Comparison of ENCODE assay signal across 13 mouse cellular contexts in genomic region chr10:127323131-127323855, GRCm38 (mm10). TPM values are rescaled to one million over a fixed set of nuclear protein-coding genes. Genes with fewer than 3 reads are reported as not detected.
A peak's percentile ranks its signal among the peaks of the same experiment; 100 is the strongest.
DNase-seq lines count a peak whose midpoint lies in the region; ATAC-seq and TF ChIP-seq lines count a peak whose summit lies in the region.
"Had no signal": no experiment of that assay in that cellular context is flagged by ENCODE, and none has a peak within 500 bp of the region (broad histone marks: within the 10 kb centered on the region; RNA-seq: fewer than 3 reads in every experiment).

No protein-coding gene starts in this region.

- H3K27ac ChIP-seq in liver, embryonic 14.5 days, result no peak overlapping the region
- H3K27ac ChIP-seq in hindbrain, embryonic 14.5 days, result no peak overlapping the region
- no peak overlapping the region for H3K27ac ChIP-seq in kidney, embryonic 14.5 days (ENCODE audit: low read depth, low read length)
- H3K27ac ChIP-seq: forebrain, embryonic 10.5 days; layer of hippocampus, adult 2 months had no signal

- no peaks in the 10 kb centered on the region for H3K36me3 ChIP-seq in liver, embryonic 14.5 days (replicated peaks; ENCODE audit: control insufficient read depth, insufficient read depth, low read depth)
- H3K36me3 ChIP-seq in hindbrain, embryonic 14.5 days (replicated peaks; ENCODE audit: control insufficient read depth, insufficient read depth), result no peaks in the 10 kb centered on the region
- no peaks in the 10 kb centered on the region for H3K36me3 ChIP-seq in kidney, embryonic 14.5 days (ENCODE audit: control insufficient read depth, insufficient read depth, low read length)
- H3K36me3 ChIP-seq: forebrain, embryonic 10.5 days; hindbrain, embryonic 10.5 days had no signal

- TF ChIP-seq CTCF in liver, embryonic 14.5 days (IDR thresholded peaks at IDR 0.05; ENCODE audit: low read depth), result no peak

- no peak overlapping the region for H3K9ac ChIP-seq in liver, embryonic 14.5 days (replicated peaks)
- no peak overlapping the region for H3K9ac ChIP-seq in hindbrain, embryonic 14.5 days
- H3K9ac ChIP-seq in kidney, embryonic 14.5 days (ENCODE audit: low read depth, low read length), result no peak overlapping the region

- no peak for ATAC-seq in liver, embryonic 14.5 days (ENCODE audit: insufficient read depth)
- ATAC-seq in neutrophil, adult 5-6 weeks (ENCODE audit: extremely low read depth, insufficient number of reproducible peaks, low FRiP score, poor library complexity, severe bottlenecking), result peak; percentile 67
- ATAC-seq in hindbrain, embryonic 14.5 days (ENCODE audit: low FRiP score), result no peak
- no peak for ATAC-seq in kidney, embryonic 14.5 days (ENCODE audit: low FRiP score, low TSS enrichment)

- peaks cover 11% of the 10 kb centered on the region; the same call in 1 of the 2 replicates for H3K27me3 ChIP-seq in liver, embryonic 14.5 days (ENCODE audit: control insufficient read depth, insufficient read depth, low read length)
- peaks cover 60% of the 10 kb centered on the region for H3K27me3 ChIP-seq in hindbrain, embryonic 14.5 days (ENCODE audit: control insufficient read depth, insufficient read depth, low read length)
- H3K27me3 ChIP-seq in kidney, embryonic 14.5 days (ENCODE audit: control insufficient read depth, insufficient read depth, low read length), result peaks cover 31% of the 10 kb centered on the region

- peak overlapping the region; percentile 44 for H3K4me2 ChIP-seq in liver, embryonic 14.5 days (ENCODE audit: low read depth)
- H3K4me2 ChIP-seq in hindbrain, embryonic 14.5 days (replicated peaks), result no peak overlapping the region
- H3K4me2 ChIP-seq in kidney, embryonic 14.5 days (replicated peaks; ENCODE audit: low read depth, low read length), result no peak overlapping the region; the same call in 1 of the 2 replicates

- DNase-seq in lung, adult 18-20 months, result peak; percentile 51 to 52
- no peak for DNase-seq in lung, postnatal 10 days
- peak; percentile 58 for DNase-seq in MEL-GATA-1-ER (ENCODE audit: extremely low read depth, low read depth)
- DNase-seq in liver, embryonic 14.5 days (ENCODE audit: low read depth in 3 of 3, low spot score in 3 of 3), result no peak
- no peak for DNase-seq in hindbrain, embryonic 14.5 days (ENCODE audit: low spot score)
- no peak for DNase-seq in ovary, adult 18-20 months (ENCODE audit: low spot score)
- DNase-seq: cerebellum, postnatal 36 days had no signal

- H3K4me1 ChIP-seq in liver, embryonic 14.5 days (replicated peaks; ENCODE audit: control insufficient read depth in 2 of 2, insufficient read depth in 2 of 2, low read length in 1 of 2), result peaks cover 11 to 14% of the 10 kb centered on the region in 2 experiments
- peaks cover 7% of the 10 kb centered on the region for H3K4me1 ChIP-seq in hindbrain, embryonic 14.5 days (replicated peaks; ENCODE audit: control insufficient read depth, insufficient read depth, low read length)
- peaks cover 11% of the 10 kb centered on the region for H3K4me1 ChIP-seq in kidney, embryonic 14.5 days (ENCODE audit: control insufficient read depth, insufficient read depth, low read length)

- no peak for TF ChIP-seq EP300 in liver, embryonic 14.5 days (IDR thresholded peaks at IDR 0.05; ENCODE audit: low read depth)

- 16% methylated on average over 17 of the region's 17 CpGs for WGBS in liver, embryonic 14.5 days (ENCODE audit: insufficient replicate concordance)
- 76% methylated on average over 17 of the region's 17 CpGs for WGBS in hindbrain, embryonic 14.5 days
- 76% methylated on average over 17 of the region's 17 CpGs for WGBS in kidney, embryonic 14.5 days

- H3K4me3 ChIP-seq in liver, embryonic 14.5 days (ENCODE audit: insufficient read depth in 1 of 2, low read depth in 2 of 2, low read length in 2 of 2), result peak overlapping the region; percentile 14 to 34; a peak in 3 of 4 replicates
- no peak overlapping the region for H3K4me3 ChIP-seq in hindbrain, embryonic 14.5 days (replicated peaks; ENCODE audit: low read length)
- H3K4me3 ChIP-seq in kidney, embryonic 14.5 days (ENCODE audit: low read length), result no peak overlapping the region
- H3K4me3 ChIP-seq: forebrain, embryonic 10.5 days; hindbrain, embryonic 10.5 days; layer of hippocampus, adult 2 months had no signal

- no peaks in the 10 kb centered on the region for H3K9me3 ChIP-seq in liver, embryonic 14.5 days (ENCODE audit: control insufficient read depth, low read length)
- H3K9me3 ChIP-seq in hindbrain, embryonic 14.5 days (ENCODE audit: control insufficient read depth, low read length), result 0 out of 2 replicates have a peak, but pooled peaks cover 4% of the 10 kb centered on the region
- no peaks in the 10 kb centered on the region for H3K9me3 ChIP-seq in kidney, embryonic 14.5 days (ENCODE audit: control insufficient read depth, low read length)
- H3K9me3 ChIP-seq: hindbrain, embryonic 10.5 days had no signal

RNA-seq across cellular contexts. Expression of gene Arhgap9, which starts 1.5 kb away (rescaled TPM):
- 7.3 and 8.8 TPM in 2 replicates for polyA plus RNA-seq in liver, embryonic 14.5 days (2012; rRNA removed)
- 12.4 and 13.4 TPM in 2 replicates for polyA plus RNA-seq in liver, embryonic 14.5 days (2014; fragmentation: Nextera tagmentation; extraction: Ambion mirVana)
- 146 and 150 TPM in 2 replicates for total RNA-seq in neutrophil, adult 5-6 weeks (2017)
- polyA plus RNA-seq in hindbrain, embryonic 14.5 days (2014; fragmentation: Nextera tagmentation; extraction: Ambion mirVana), result 0.88 and 1.1 TPM in 2 replicates
- polyA plus RNA-seq in kidney, embryonic 14.5 days (2014; fragmentation: Nextera tagmentation; extraction: Ambion mirVana), result 3.0 and 3.1 TPM in 2 replicates

RNA-seq across cellular contexts. Expression of gene Mars, which starts 11.7 kb away (rescaled TPM):
- 53.6 and 63.4 TPM in 2 replicates for polyA plus RNA-seq in liver, embryonic 14.5 days (2012; rRNA removed)
- 101 and 115 TPM in 2 replicates for polyA plus RNA-seq in liver, embryonic 14.5 days (2014; fragmentation: Nextera tagmentation; extraction: Ambion mirVana)
- total RNA-seq in neutrophil, adult 5-6 weeks (2017), result 57.0 and 63.3 TPM in 2 replicates
- polyA plus RNA-seq in hindbrain, embryonic 14.5 days (2014; fragmentation: Nextera tagmentation; extraction: Ambion mirVana), result 113 and 124 TPM in 2 replicates
- polyA plus RNA-seq in kidney, embryonic 14.5 days (2014; fragmentation: Nextera tagmentation; extraction: Ambion mirVana), result 93.9 and 146 TPM in 2 replicates

RNA-seq across cellular contexts. Expression of gene Gli1, which starts 18.5 kb away (rescaled TPM):
- 1.1 and 1.4 TPM in 2 replicates for polyA plus RNA-seq in liver, embryonic 14.5 days (2012; rRNA removed)
- polyA plus RNA-seq in liver, embryonic 14.5 days (2014; fragmentation: Nextera tagmentation; extraction: Ambion mirVana), result 0.15 and 0.27 TPM in 2 replicates
- total RNA-seq in neutrophil, adult 5-6 weeks (2017), result not detected in 2 replicates
- polyA plus RNA-seq in hindbrain, embryonic 14.5 days (2014; fragmentation: Nextera tagmentation; extraction: Ambion mirVana), result 1.3 and 1.6 TPM in 2 replicates
- 8.2 and 9.2 TPM in 2 replicates for polyA plus RNA-seq in kidney, embryonic 14.5 days (2014; fragmentation: Nextera tagmentation; extraction: Ambion mirVana)

RNA-seq across cellular contexts. Expression of gene Inhbe, which starts 30.9 kb away (rescaled TPM):
- 0.59 and 0.61 TPM in 2 replicates for polyA plus RNA-seq in liver, embryonic 14.5 days (2012; rRNA removed)
- 0.28 and 0.38 TPM in 2 replicates for polyA plus RNA-seq in liver, embryonic 14.5 days (2014; fragmentation: Nextera tagmentation; extraction: Ambion mirVana)
- total RNA-seq in neutrophil, adult 5-6 weeks (2017), result 0.12 TPM in 1 of 2 replicates, not detected in the other
- polyA plus RNA-seq in hindbrain, embryonic 14.5 days (2014; fragmentation: Nextera tagmentation; extraction: Ambion mirVana), result 0.04 TPM in 1 of 2 replicates, not detected in the other
- 0.07 and 0.08 TPM in 2 replicates for polyA plus RNA-seq in kidney, embryonic 14.5 days (2014; fragmentation: Nextera tagmentation; extraction: Ambion mirVana)
- total RNA-seq: layer of hippocampus, adult 2 months had no signal
- polyA plus RNA-seq: forebrain, embryonic 10.5 days; hindbrain, embryonic 10.5 days; limb, embryonic 14.5 days had no signal

RNA-seq across cellular contexts. Expression of gene Mbd6, which starts 34.5 kb away (rescaled TPM):
- polyA plus RNA-seq in liver, embryonic 14.5 days (2012; rRNA removed), result 9.7 and 11.0 TPM in 2 replicates
- 5.6 and 6.2 TPM in 2 replicates for polyA plus RNA-seq in liver, embryonic 14.5 days (2014; fragmentation: Nextera tagmentation; extraction: Ambion mirVana)
- total RNA-seq in neutrophil, adult 5-6 weeks (2017), result 19.9 and 27.8 TPM in 2 replicates
- 16.2 and 20.0 TPM in 2 replicates for polyA plus RNA-seq in hindbrain, embryonic 14.5 days (2014; fragmentation: Nextera tagmentation; extraction: Ambion mirVana)
- 16.2 and 22.3 TPM in 2 replicates for polyA plus RNA-seq in kidney, embryonic 14.5 days (2014; fragmentation: Nextera tagmentation; extraction: Ambion mirVana)

Comparison
In these comparisons a context has a peak if more than half of its experiments do, and no peak if none do; other contexts are left out.
1. DNase-seq: peak in lung, adult 18-20 months (2 of 2) and MEL-GATA-1-ER (single experiment); none in lung, postnatal 10 days (single experiment), liver, embryonic 14.5 days (0 of 3), hindbrain, embryonic 14.5 days (single experiment) and ovary, adult 18-20 months (single experiment).
2. H3K4me3 ChIP-seq: peak in liver, embryonic 14.5 days (2 of 2); none in hindbrain, embryonic 14.5 days (single experiment) and kidney, embryonic 14.5 days (single experiment).